Mouse (Mus musculus): ENCODE data around the gene Nr2c1.

DNA sequence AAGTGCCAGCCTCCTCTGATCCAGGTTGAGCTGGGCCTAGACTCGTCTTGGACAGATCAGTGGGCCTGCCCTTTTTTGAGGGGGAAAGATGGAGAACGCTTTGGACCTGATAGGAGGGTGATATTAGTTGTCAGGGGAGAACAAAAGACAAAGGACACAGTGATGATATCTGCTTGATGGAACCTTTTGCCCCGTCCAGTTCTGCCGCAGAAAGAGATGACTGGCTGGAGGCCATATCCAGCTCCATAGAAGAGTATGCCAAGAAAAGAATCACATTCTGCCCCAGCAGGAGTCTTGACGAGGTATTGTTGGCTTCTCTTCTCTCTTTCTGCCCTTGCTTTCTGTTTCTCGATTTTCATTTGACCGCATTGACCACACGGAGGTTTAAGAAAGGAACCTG lies 14.7 kb upstream of the Nr2c1 start:
- no peak for TF ChIP-seq USF1 (IDR thresholded peaks at IDR 0.05; ENCODE audit: low read depth)
- no peak for TF ChIP-seq CTCF (IDR thresholded peaks at IDR 0.05; ENCODE audit: control insufficient read depth, insufficient read depth, insufficient read length)
- no peak for TF ChIP-seq MYOD1 (IDR thresholded peaks at IDR 0.05; ENCODE audit: control insufficient read depth, insufficient read length, low read depth)

Data from C2C12 (cell line).